Mouse (Mus musculus) ES-E14 (cell line): Measurements from ENCODE around the gene Gtf2ird1. TPM values are rescaled to one million over a fixed set of nuclear protein-coding genes. Genes with fewer than 3 reads are reported as not detected.
A peak's percentile ranks its signal among the peaks of the same experiment; 100 is the strongest.
"Not testable (repeated sequence)": the region's sequence is repeated elsewhere in the genome, so short reads cannot be mapped to it uniquely, and the experiment has no call there.

Experiments
- DNase-seq: peaks from one replicate; pipeline ENCODE4 v3.0.0-alpha.2; 2013; ENCODE audit warnings: low read depth, low spot score
- H3K27ac ChIP-seq: 2 replicates; pipeline ENCODE4 v1.5.1; 2012; ENCODE audit warnings: low read depth, mild to moderate bottlenecking, low read length, moderate library complexity, mixed read lengths; ENCODE audit not compliant: poor library complexity, insufficient read depth, severe bottlenecking
- H3K36me3 ChIP-seq: 2 replicates; pipeline ENCODE4 v1.6.1; 2012; ENCODE audit warnings: mild to moderate bottlenecking, low read length, moderate library complexity, mixed read lengths; ENCODE audit not compliant: control insufficient read depth, poor library complexity, insufficient read depth, severe bottlenecking
- H3K4me1 ChIP-seq, 2 experiments: fragments of 150-350 bp in 1 of 2; sonication (generic) in 1 of 2; 2 replicates each; pipeline ENCODE4 v1.6.1; 2012; ENCODE audit warnings: low read length in 2 of 2, mild to moderate bottlenecking in 1 of 2, mixed read lengths in 1 of 2; ENCODE audit not compliant: control insufficient read depth in 2 of 2, insufficient read depth in 2 of 2, poor library complexity in 1 of 2
- H3K4me3 ChIP-seq, 2 experiments: fragments of 150-350 bp in 1 of 2; sonication (generic) in 1 of 2; 2 replicates each; pipeline ENCODE4 v1.5.1; 2012; ENCODE audit warnings: low read length in 2 of 2, low read depth in 1 of 2, mild to moderate bottlenecking in 1 of 2, mixed read lengths in 1 of 2; ENCODE audit not compliant: insufficient read depth in 1 of 2, poor library complexity in 1 of 2, severe bottlenecking in 1 of 2
- H3K9ac ChIP-seq: 2 replicates; pipeline ENCODE4 v1.6.1; 2012; ENCODE audit warnings: low read depth, mild to moderate bottlenecking, low read length, mixed read lengths; ENCODE audit not compliant: poor library complexity, insufficient read depth, severe bottlenecking
- H3K9me3 ChIP-seq: fragments of 150-350 bp; sonication (generic); 2 replicates; pipeline ENCODE4 v1.6.1; 2012; ENCODE audit warnings: low read depth, mild to moderate bottlenecking, low read length; ENCODE audit not compliant: control insufficient read depth, insufficient read depth
- CHD2 ChIP-seq: IDR thresholded peaks from 2 replicates; pipeline ENCODE4 v1.6.1; 2014; ENCODE audit warnings: mild to moderate bottlenecking, low read depth, low read length, inconsistent platforms
- HCFC1 ChIP-seq: IDR thresholded peaks from 2 replicates; pipeline ENCODE4 v1.6.1; 2012; ENCODE audit warnings: low read length, inconsistent platforms, borderline replicate concordance; ENCODE audit not compliant: insufficient read depth
- MAFK ChIP-seq: IDR thresholded peaks from 2 replicates; pipeline ENCODE4 v1.6.1; 2014; ENCODE audit warnings: mild to moderate bottlenecking, low read depth, low read length, inconsistent platforms; ENCODE audit not compliant: insufficient read depth
- ZC3H11A ChIP-seq: IDR thresholded peaks from 2 replicates; pipeline ENCODE4 v1.6.1; 2012; ENCODE audit warnings: low read depth, mild to moderate bottlenecking, inconsistent platforms, low read length, borderline replicate concordance
- ZNF384 ChIP-seq: IDR thresholded peaks from 2 replicates; pipeline ENCODE4 v1.6.1; 2012; ENCODE audit warnings: low read depth, low read length, inconsistent platforms
- in situ Hi-C, 2 experiments: fragments of 600-800 bp; cut with MboI; formaldehyde crosslinking; loops; one replicate each; pipeline ENCODE4 v1.15.1; 2025; ENCODE audit warnings: low sequenced_read_pairs in 2 of 2, inconsistent platforms in 1 of 2; ENCODE audit not compliant: unreplicated experiment in 2 of 2
- total RNA-seq: library from RNA; depleted of rRNA; stranded (reverse); fragments of 300-350 nt; gene quantifications from 2 replicates; pipeline ENCODE4 v1.2.3, GENCODE M21; 2012

Gene Gtf2ird1
- total RNA-seq, 1 experiment = 63.5 TPM

- TF ChIP-seq CHD2 = no peak
- TF ChIP-seq MAFK = no peak
- no peak for TF ChIP-seq ZC3H11A
- no peak for TF ChIP-seq ZNF384
- TF ChIP-seq HCFC1 = no peak
- H3K4me1 ChIP-seq = peaks cover 0 to 3% of the 10 kb centered on the region in 2 experiments; a peak in 2 of 4 replicates
- in situ Hi-C loops = no loop called here
- DNase-seq = no peak
- H3K9me3 ChIP-seq = no peaks in the 10 kb centered on the region
- no peak overlapping the region for H3K9ac ChIP-seq
- no peak overlapping the region for H3K27ac ChIP-seq
- no peak overlapping the region for H3K4me3 ChIP-seq
- peaks cover 38% of the 10 kb centered on the region for H3K36me3 ChIP-seq
These were observed 97.4 kb downstream of the Gtf2ird1 start for GRCm38 (mm10) chr5:134359101-134359500.

GRCm38 (mm10) chr5:134355372-134355771 is 101.1 kb downstream of the Gtf2ird1 start:
- H3K9ac ChIP-seq, H3K27ac ChIP-seq, H3K4me3 ChIP-seq, DNase-seq, H3K9me3 ChIP-seq, in situ Hi-C loops, H3K4me1 ChIP-seq: not testable (repeated sequence)
- peaks cover 22% of the 10 kb centered on the region for H3K36me3 ChIP-seq

GRCm38 (mm10) chr5:134353117-134353516 is 103.4 kb downstream of the Gtf2ird1 start:
- DNase-seq = no peak
- no peak overlapping the region for H3K27ac ChIP-seq
- in situ Hi-C loops = no loop called here
- TF ChIP-seq ZC3H11A = no peak
- TF ChIP-seq MAFK = no peak
- no peak for TF ChIP-seq HCFC1
- TF ChIP-seq ZNF384 = no peak
- no peak for TF ChIP-seq CHD2
- H3K9ac ChIP-seq = no peak overlapping the region
- H3K4me1 ChIP-seq = peaks cover 0 to 10% of the 10 kb centered on the region in 2 experiments; a peak in 1 of 4 replicates
- H3K36me3 ChIP-seq = peaks cover 8% of the 10 kb centered on the region; the same call in 1 of the 2 replicates
- no peak overlapping the region for H3K4me3 ChIP-seq
- no peaks in the 10 kb centered on the region for H3K9me3 ChIP-seq

- Histone ChIP-seq H3K27ac (no peak overlapping the region), H3K4me1 (peaks cover 0 to 10% of the 10 kb centered on the region in 2 experiments; a peak in 1 of 4 replicates)
These were observed 104.0 kb downstream of the Gtf2ird1 start for GRCm38 (mm10) chr5:134352527-134353001.

GRCm38 (mm10) chr5:134350660-134351059 is 105.9 kb downstream of the Gtf2ird1 start:
- Histone ChIP-seq H3K9ac (no peak overlapping the region), H3K27ac (no peak overlapping the region), H3K4me1 (peaks cover 0 to 10% of the 10 kb centered on the region in 2 experiments; a peak in 1 of 4 replicates), H3K4me3 (peak overlapping the region in 1 of 2 experiments; percentile 8; a peak in 1 of 4 replicates), H3K9me3 (no peaks in the 10 kb centered on the region), H3K36me3 (no peaks in the 10 kb centered on the region)
- no peak for TF ChIP-seq CHD2
- TF ChIP-seq HCFC1 = no peak
- no peak for TF ChIP-seq ZC3H11A
- TF ChIP-seq MAFK = no peak
- TF ChIP-seq ZNF384 = no peak
- DNase-seq = peak; percentile 89
- in situ Hi-C loops = no loop called here

More at GRCm38 (mm10) chr5:134352527-134353001, 104.0 kb downstream of the Gtf2ird1 start:
- Histone ChIP-seq H3K9me3 (no peaks in the 10 kb centered on the region), H3K4me3 (no peak overlapping the region), H3K36me3 (peaks cover 5% of the 10 kb centered on the region; the same call in 1 of the 2 replicates), H3K9ac (no peak overlapping the region)
- TF ChIP-seq HCFC1 (no peak), ZNF384 (no peak)
- no peak for DNase-seq
- in situ Hi-C loops = no loop called here
